Mouse (Mus musculus): ENCODE measurements around the gene Rtcb. TPM values are rescaled to one million over a fixed set of nuclear protein-coding genes. Genes with fewer than 3 reads are reported as not detected.

Rtcb gene
- polyA plus RNA-seq, 1 experiment from 2014 or later = 186 TPM

- Histone ChIP-seq H3K4me2 (no peak overlapping the region), H3K4me1 (ENCODE audit: insufficient read depth) (no peaks in the 10 kb centered on the region), H3K4me3 (ENCODE audit: low read depth, low read length) (no peak overlapping the region), H3K36me3 (ENCODE audit: insufficient read depth) (no peaks in the 10 kb centered on the region), H3K9me3 (ENCODE audit: low read depth, low read length) (no peaks in the 10 kb centered on the region), H3K27ac (ENCODE audit: low read depth) (no peak overlapping the region), H3K27me3 (ENCODE audit: insufficient read depth, low read length) (no peaks in the 10 kb centered on the region), H3K9ac (no peak overlapping the region)
- no peak for TF ChIP-seq CTCF (IDR thresholded peaks at IDR 0.05; ENCODE audit: low read depth)
- 64% methylated on average over 4 of the region's 4 CpGs for WGBS
- DNase-seq (peak; percentile 33), ATAC-seq (ENCODE audit: insufficient read depth) (0 out of 2 replicates have a peak, but pooled peaks have one; percentile 31)
Observed at GRCm38 (mm10) chr10:85972915-85973314, 15.3 kb upstream of the Rtcb start.

GRCm38 (mm10) chr10:85971826-85972225 is 14.2 kb upstream of the Rtcb start:
- Histone ChIP-seq H3K27ac (ENCODE audit: low read depth) (no peak overlapping the region), H3K4me1 (ENCODE audit: insufficient read depth) (no peaks in the 10 kb centered on the region), H3K4me2 (no peak overlapping the region), H3K9me3 (ENCODE audit: low read depth, low read length) (no peaks in the 10 kb centered on the region), H3K4me3 (ENCODE audit: low read depth, low read length) (no peak overlapping the region), H3K9ac (no peak overlapping the region), H3K36me3 (ENCODE audit: insufficient read depth) (no peaks in the 10 kb centered on the region), H3K27me3 (ENCODE audit: insufficient read depth, low read length) (no peaks in the 10 kb centered on the region)
- no peak for TF ChIP-seq CTCF (IDR thresholded peaks at IDR 0.05; ENCODE audit: low read depth)
- 85% methylated on average over 9 of the region's 9 CpGs for whole genome bisulfite sequencing
- ATAC-seq (ENCODE audit: insufficient read depth) (no peak), DNase-seq (no peak)

- no peak for DNase-seq
- no peak overlapping the region for H3K9ac ChIP-seq
- H3K9me3 ChIP-seq (ENCODE audit: low read depth, low read length) = no peaks in the 10 kb centered on the region
- H3K27ac ChIP-seq (ENCODE audit: low read depth) = no peak overlapping the region
- no peak overlapping the region for H3K4me3 ChIP-seq (ENCODE audit: low read depth, low read length)
- ATAC-seq (ENCODE audit: insufficient read depth) = no peak
- no peaks in the 10 kb centered on the region for H3K4me1 ChIP-seq (ENCODE audit: insufficient read depth)
- 45% methylated on average over 8 of the region's 8 CpGs for WGBS
- H3K27me3 ChIP-seq (ENCODE audit: insufficient read depth, low read length) = no peaks in the 10 kb centered on the region
- no peak overlapping the region for H3K4me2 ChIP-seq
- H3K36me3 ChIP-seq (ENCODE audit: insufficient read depth) = no peaks in the 10 kb centered on the region
- no peak for TF ChIP-seq CTCF (IDR thresholded peaks at IDR 0.05; ENCODE audit: low read depth)
Observed at GRCm38 (mm10) chr10:85969894-85970620, 12.4 kb upstream of the Rtcb start.

GRCm38 (mm10) chr10:85968731-85969130 is 11.1 kb upstream of the Rtcb start:
- Histone ChIP-seq H3K4me1 (ENCODE audit: insufficient read depth) (no peaks in the 10 kb centered on the region), H3K4me2 (no peak overlapping the region), H3K27me3 (ENCODE audit: insufficient read depth, low read length) (no peaks in the 10 kb centered on the region), H3K27ac (ENCODE audit: low read depth) (no peak overlapping the region), H3K9me3 (ENCODE audit: low read depth, low read length) (no peaks in the 10 kb centered on the region), H3K9ac (no peak overlapping the region), H3K4me3 (ENCODE audit: low read depth, low read length) (no peak overlapping the region), H3K36me3 (ENCODE audit: insufficient read depth) (no peaks in the 10 kb centered on the region)
- no peak for ATAC-seq (ENCODE audit: insufficient read depth)
- DNase-seq = no peak
- 37% methylated on average over 2 of the region's 2 CpGs for WGBS
- TF ChIP-seq CTCF (IDR thresholded peaks at IDR 0.05; ENCODE audit: low read depth) = no peak

- DNase-seq (peak; percentile 91), ATAC-seq (ENCODE audit: insufficient read depth) (peak; percentile 77; the same call in 1 of the 2 replicates)
- Histone ChIP-seq H3K4me1 (ENCODE audit: insufficient read depth) (no peaks in the 10 kb centered on the region), H3K36me3 (ENCODE audit: insufficient read depth) (no peaks in the 10 kb centered on the region), H3K9ac (no peak overlapping the region), H3K27me3 (ENCODE audit: insufficient read depth, low read length) (no peaks in the 10 kb centered on the region), H3K4me2 (no peak overlapping the region), H3K27ac (ENCODE audit: low read depth) (no peak overlapping the region), H3K4me3 (ENCODE audit: low read depth, low read length) (no peak overlapping the region), H3K9me3 (ENCODE audit: low read depth, low read length) (no peaks in the 10 kb centered on the region)
- TF ChIP-seq CTCF (IDR thresholded peaks at IDR 0.05; ENCODE audit: low read depth) = peak; percentile 89
- 12% methylated on average over 7 of the region's 7 CpGs for WGBS
Observed at GRCm38 (mm10) chr10:85968157-85968634, 10.6 kb upstream of the Rtcb start.

GRCm38 (mm10) chr10:85967411-85968156 is 10.0 kb upstream of the Rtcb start:
- ATAC-seq (ENCODE audit: insufficient read depth) = no peak
- Histone ChIP-seq H3K4me3 (ENCODE audit: low read depth, low read length) (no peak overlapping the region), H3K9me3 (ENCODE audit: low read depth, low read length) (no peaks in the 10 kb centered on the region), H3K4me1 (ENCODE audit: insufficient read depth) (no peaks in the 10 kb centered on the region), H3K4me2 (no peak overlapping the region), H3K9ac (no peak overlapping the region), H3K27me3 (ENCODE audit: insufficient read depth, low read length) (no peaks in the 10 kb centered on the region), H3K27ac (ENCODE audit: low read depth) (no peak overlapping the region), H3K36me3 (ENCODE audit: insufficient read depth) (no peaks in the 10 kb centered on the region)
- DNase-seq = no peak
- no peak for TF ChIP-seq CTCF (IDR thresholded peaks at IDR 0.05; ENCODE audit: low read depth)
- 61% methylated on average over 17 of the region's 17 CpGs for WGBS

- no peak overlapping the region for H3K27ac ChIP-seq (ENCODE audit: low read depth)
- no peak for DNase-seq
- WGBS = 43% methylated on average over 2 of the region's 2 CpGs
- H3K4me2 ChIP-seq = no peak overlapping the region
- H3K27me3 ChIP-seq (ENCODE audit: insufficient read depth, low read length) = no peaks in the 10 kb centered on the region
- H3K9ac ChIP-seq = no peak overlapping the region
- no peak for TF ChIP-seq CTCF (IDR thresholded peaks at IDR 0.05; ENCODE audit: low read depth)
- H3K4me3 ChIP-seq (ENCODE audit: low read depth, low read length) = no peak overlapping the region
- no peaks in the 10 kb centered on the region for H3K4me1 ChIP-seq (ENCODE audit: insufficient read depth)
- H3K9me3 ChIP-seq (ENCODE audit: low read depth, low read length) = no peaks in the 10 kb centered on the region
- ATAC-seq (ENCODE audit: insufficient read depth) = no peak
- H3K36me3 ChIP-seq (ENCODE audit: insufficient read depth) = no peaks in the 10 kb centered on the region
Observed at GRCm38 (mm10) chr10:85966476-85966875, 8.9 kb upstream of the Rtcb start.
